Mouse (Mus musculus): ENCODE measurements at regions not wholly inside any gene's neighbourhood (a gene's known extent, or its start where the extent isn't known, plus 50 kb on each side); places are given as distances from the start of the nearest gene placed in this dataset.

GRCm38 (mm10) chr8:34455376-34455775, 343.8 kb upstream of the Gm10131 start:
- no peak for DNase-seq (ENCODE audit: inconsistent ontology term)

GRCm38 (mm10) chr8:34452811-34453210, 341.3 kb upstream of the Gm10131 start:
- no peak for DNase-seq (ENCODE audit: inconsistent ontology term)

- DNase-seq (ENCODE audit: inconsistent ontology term), result no peak
Measured at GRCm38 (mm10) chr8:34451211-34452000, 339.9 kb upstream of the Gm10131 start.

- no peak for DNase-seq (ENCODE audit: inconsistent ontology term)
Measured at GRCm38 (mm10) chr8:34449391-34450044, 338.0 kb upstream of the Gm10131 start.

GRCm38 (mm10) chr8:34447880-34448830, 336.6 kb upstream of the Gm10131 start:
- no peak for DNase-seq (ENCODE audit: inconsistent ontology term)

GRCm38 (mm10) chr8:34442688-34443087, 331.2 kb upstream of the Gm10131 start:
- no peak for DNase-seq (ENCODE audit: inconsistent ontology term)

GRCm38 (mm10) chr8:34441756-34442155, 330.2 kb upstream of the Gm10131 start:
- no peak for DNase-seq (ENCODE audit: inconsistent ontology term)

GRCm38 (mm10) chr8:34440771-34441170, 329.2 kb upstream of the Gm10131 start:
- DNase-seq (ENCODE audit: inconsistent ontology term), result no peak

GRCm38 (mm10) chr8:34438771-34439170, 327.2 kb upstream of the Gm10131 start:
- no peak for DNase-seq (ENCODE audit: inconsistent ontology term)

- DNase-seq (ENCODE audit: inconsistent ontology term), result no peak
Measured at GRCm38 (mm10) chr8:34431985-34432384, 320.4 kb upstream of the Gm10131 start.

GRCm38 (mm10) chr8:34429231-34429630, 317.7 kb upstream of the Gm10131 start:
- no peak for DNase-seq (ENCODE audit: inconsistent ontology term)

GRCm38 (mm10) chr8:34401571-34401970, 290.0 kb upstream of the Gm10131 start:
- no peak for DNase-seq (ENCODE audit: inconsistent ontology term)

GRCm38 (mm10) chr8:34398914-34399813, 287.6 kb upstream of the Gm10131 start:
- no peak for DNase-seq (ENCODE audit: inconsistent ontology term)

- DNase-seq (ENCODE audit: inconsistent ontology term), result no peak
Measured at GRCm38 (mm10) chr8:34397583-34398411, 286.3 kb upstream of the Gm10131 start.

- DNase-seq (ENCODE audit: inconsistent ontology term), result no peak
Measured at GRCm38 (mm10) chr8:34397225-34397582, 285.7 kb upstream of the Gm10131 start.

GRCm38 (mm10) chr8:34392981-34393828, 281.7 kb upstream of the Gm10131 start:
- no peak for DNase-seq (ENCODE audit: inconsistent ontology term)

GRCm38 (mm10) chr8:34392208-34392980, 280.9 kb upstream of the Gm10131 start:
- DNase-seq (ENCODE audit: inconsistent ontology term), result no peak

- DNase-seq (ENCODE audit: inconsistent ontology term), result peak; percentile 65
Measured at GRCm38 (mm10) chr8:34385806-34386439, 274.4 kb upstream of the Gm10131 start.

Measured in Muller cell, postnatal 12 days (primary cell).